Mouse (Mus musculus): ENCODE measurements around the gene Rab25. TPM values are rescaled to one million over a fixed set of nuclear protein-coding genes. Genes with fewer than 3 reads are reported as not detected.

The Rab25 gene
- polyA plus RNA-seq, 1 experiment from 2014 or later: 79.5 TPM

- Histone ChIP-seq H3K4me2 (replicated peaks; ENCODE audit: low read depth) (peak within 1 kb of the TSS; percentile 93), H3K36me3 (ENCODE audit: control insufficient read depth, insufficient read depth) (peaks cover 24% of the 10 kb centered on the region), H3K4me3 (ENCODE audit: low read depth, low read length) (peak within 1 kb of the TSS; percentile 83), H3K9ac (ENCODE audit: low read depth, low read length) (peak within 1 kb of the TSS; percentile 85), H3K9me3 (ENCODE audit: control insufficient read depth) (no peaks in the 10 kb centered on the region), H3K4me1 (replicated peaks; ENCODE audit: control insufficient read depth, insufficient read depth, low read length) (no peaks in the 10 kb centered on the region), H3K27ac (ENCODE audit: low read depth, low read length) (peak within 1 kb of the TSS; percentile 91), H3K27me3 (replicated peaks; ENCODE audit: control insufficient read depth, insufficient read depth, low read length) (no peaks in the 10 kb centered on the region)
- TF ChIP-seq CTCF (IDR thresholded peaks at IDR 0.05; ENCODE audit: low read depth): peak; percentile 87
- WGBS: under 1% methylated on average over 26 of the region's 37 CpGs
- peak; percentile 81 for ATAC-seq
These were observed 5.4 kb upstream of the Rab25 start, which contains the start of gene Ubqln4 for GRCm38 (mm10) chr3:88553525-88553879. Ubqln4 (plus strand) TSS chr3:88553758.

DNA sequence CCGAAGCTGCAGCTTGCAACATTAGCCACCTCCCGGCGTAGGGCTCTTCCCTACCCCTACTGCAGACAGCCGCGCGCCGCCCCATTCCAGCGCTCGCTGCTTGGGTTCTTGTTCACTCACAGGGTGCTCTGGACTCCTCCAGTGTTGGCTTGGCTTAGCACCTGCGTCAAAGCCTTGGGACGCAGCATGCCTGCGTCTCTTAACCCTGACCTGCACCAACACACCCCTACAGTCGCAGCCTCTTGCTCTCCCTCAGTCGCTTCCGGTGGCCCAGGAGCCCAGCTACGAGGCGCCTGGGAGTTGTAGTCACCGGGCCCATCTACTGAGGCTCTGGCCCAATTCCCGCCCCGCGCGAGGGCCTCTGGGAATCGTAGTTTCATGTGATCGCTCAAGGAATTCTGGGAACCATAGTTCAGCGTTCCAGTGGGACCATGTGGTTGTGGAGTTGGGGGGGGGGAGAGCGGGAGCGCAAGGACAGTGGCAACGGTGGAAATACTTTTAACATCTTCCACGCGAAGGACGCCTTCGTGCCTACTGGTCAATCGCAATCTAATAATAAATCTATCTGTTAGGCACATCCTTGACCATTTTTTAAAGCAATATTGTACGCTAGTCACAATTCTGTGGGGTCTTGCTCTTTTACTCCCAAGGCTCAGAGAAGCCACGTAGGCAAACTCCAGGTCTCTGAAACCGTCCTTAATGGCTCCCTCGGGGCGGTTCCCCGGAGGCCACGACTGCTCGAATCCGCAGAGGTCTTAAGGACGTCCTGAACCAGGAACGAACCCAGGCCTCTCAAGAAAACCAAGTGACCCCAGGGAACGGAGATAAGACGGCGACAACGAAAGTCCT is 4.8 kb upstream of the Rab25 start, which contains the start of gene Lamtor2:
Lamtor2 (minus strand) TSS at position 399 of the 849 bp plus-strand sequence.
- no peak for TF ChIP-seq CTCF (IDR thresholded peaks at IDR 0.05; ENCODE audit: low read depth)
- H3K9me3 ChIP-seq (ENCODE audit: control insufficient read depth): no peaks in the 10 kb centered on the region
- peak; percentile 84 for ATAC-seq
- no peaks in the 10 kb centered on the region for H3K27me3 ChIP-seq (replicated peaks; ENCODE audit: control insufficient read depth, insufficient read depth, low read length)
- H3K27ac ChIP-seq (ENCODE audit: low read depth, low read length): peak within 1 kb of the TSS; percentile 91
- H3K9ac ChIP-seq (ENCODE audit: low read depth, low read length): peak within 1 kb of the TSS; percentile 85
- under 1% methylated on average over 48 of the region's 48 CpGs for WGBS
- H3K4me1 ChIP-seq (replicated peaks; ENCODE audit: control insufficient read depth, insufficient read depth, low read length): no peaks in the 10 kb centered on the region
- peaks cover 18% of the 10 kb centered on the region for H3K36me3 ChIP-seq (ENCODE audit: control insufficient read depth, insufficient read depth)
- H3K4me3 ChIP-seq (ENCODE audit: low read depth, low read length): peak within 1 kb of the TSS; percentile 83
- H3K4me2 ChIP-seq (replicated peaks; ENCODE audit: low read depth): peak within 1 kb of the TSS; percentile 93

- peaks cover 12% of the 10 kb centered on the region for H3K36me3 ChIP-seq (ENCODE audit: control insufficient read depth, insufficient read depth)
- H3K27ac ChIP-seq (ENCODE audit: low read depth, low read length): peak overlapping the region; percentile 79
- peak overlapping the region; percentile 85 for H3K9ac ChIP-seq (ENCODE audit: low read depth, low read length)
- H3K9me3 ChIP-seq (ENCODE audit: control insufficient read depth): no peaks in the 10 kb centered on the region
- no peak for TF ChIP-seq CTCF (IDR thresholded peaks at IDR 0.05; ENCODE audit: low read depth)
- no peak for ATAC-seq
- H3K4me2 ChIP-seq (replicated peaks; ENCODE audit: low read depth): peak overlapping the region; percentile 93
- peak overlapping the region; percentile 83 for H3K4me3 ChIP-seq (ENCODE audit: low read depth, low read length)
- H3K27me3 ChIP-seq (replicated peaks; ENCODE audit: control insufficient read depth, insufficient read depth, low read length): no peaks in the 10 kb centered on the region
- no peaks in the 10 kb centered on the region for H3K4me1 ChIP-seq (replicated peaks; ENCODE audit: control insufficient read depth, insufficient read depth, low read length)
- WGBS: 14% methylated on average over 16 of the region's 16 CpGs
These were observed 4.1 kb upstream of the Rab25 start for GRCm38 (mm10) chr3:88552082-88552645.

- no peak for ATAC-seq
- 42% methylated on average over 4 of the region's 4 CpGs for WGBS
These were observed 3.5 kb upstream of the Rab25 start for GRCm38 (mm10) chr3:88551586-88551985.

GRCm38 (mm10) chr3:88546674-88547418 is 1.3 kb downstream of the Rab25 start:
- WGBS: 43% methylated on average over 6 of the region's 6 CpGs
- Histone ChIP-seq H3K36me3 (ENCODE audit: control insufficient read depth, insufficient read depth) (0 out of 2 replicates have a peak, but pooled peaks cover 6% of the 10 kb centered on the region), H3K4me1 (replicated peaks; ENCODE audit: control insufficient read depth, insufficient read depth, low read length) (no peaks in the 10 kb centered on the region), H3K27me3 (replicated peaks; ENCODE audit: control insufficient read depth, insufficient read depth, low read length) (no peaks in the 10 kb centered on the region), H3K27ac (ENCODE audit: low read depth, low read length) (peak overlapping the region; percentile 46; the same call in 1 of the 2 replicates), H3K9me3 (ENCODE audit: control insufficient read depth) (no peaks in the 10 kb centered on the region), H3K4me3 (ENCODE audit: low read depth, low read length) (0 out of 2 replicates have a peak overlapping the region, but pooled peaks have one; percentile 5), H3K4me2 (replicated peaks; ENCODE audit: low read depth) (peak overlapping the region; percentile 48), H3K9ac (ENCODE audit: low read depth, low read length) (no peak overlapping the region)
- TF ChIP-seq CTCF (IDR thresholded peaks at IDR 0.05; ENCODE audit: low read depth): no peak
- ATAC-seq: 0 out of 2 replicates have a peak, but pooled peaks have one; percentile 17

More at GRCm38 (mm10) chr3:88551586-88551985, 3.5 kb upstream of the Rab25 start:
- H3K27ac ChIP-seq (ENCODE audit: low read depth, low read length): peak overlapping the region; percentile 79; the same call in 1 of the 2 replicates
- peak overlapping the region; percentile 83 for H3K4me3 ChIP-seq (ENCODE audit: low read depth, low read length)
- H3K4me2 ChIP-seq (replicated peaks; ENCODE audit: low read depth): peak overlapping the region; percentile 93
- H3K27me3 ChIP-seq (replicated peaks; ENCODE audit: control insufficient read depth, insufficient read depth, low read length): no peaks in the 10 kb centered on the region
- TF ChIP-seq CTCF (IDR thresholded peaks at IDR 0.05; ENCODE audit: low read depth): no peak
- H3K9me3 ChIP-seq (ENCODE audit: control insufficient read depth): no peaks in the 10 kb centered on the region
- peaks cover 7% of the 10 kb centered on the region for H3K36me3 ChIP-seq (ENCODE audit: control insufficient read depth, insufficient read depth)
- no peak overlapping the region for H3K9ac ChIP-seq (ENCODE audit: low read depth, low read length)
- H3K4me1 ChIP-seq (replicated peaks; ENCODE audit: control insufficient read depth, insufficient read depth, low read length): no peaks in the 10 kb centered on the region

Measured in intestine, postnatal 0 days (tissue).